Mouse (Mus musculus): ENCODE measurements around the gene Sufu.

Sufu gene

GRCm38 (mm10) chr19:46514387-46514786, 117.7 kb downstream of the Sufu start:
- no peak for DNase-seq (ENCODE audit: low spot score in 2 of 2)

DNA sequence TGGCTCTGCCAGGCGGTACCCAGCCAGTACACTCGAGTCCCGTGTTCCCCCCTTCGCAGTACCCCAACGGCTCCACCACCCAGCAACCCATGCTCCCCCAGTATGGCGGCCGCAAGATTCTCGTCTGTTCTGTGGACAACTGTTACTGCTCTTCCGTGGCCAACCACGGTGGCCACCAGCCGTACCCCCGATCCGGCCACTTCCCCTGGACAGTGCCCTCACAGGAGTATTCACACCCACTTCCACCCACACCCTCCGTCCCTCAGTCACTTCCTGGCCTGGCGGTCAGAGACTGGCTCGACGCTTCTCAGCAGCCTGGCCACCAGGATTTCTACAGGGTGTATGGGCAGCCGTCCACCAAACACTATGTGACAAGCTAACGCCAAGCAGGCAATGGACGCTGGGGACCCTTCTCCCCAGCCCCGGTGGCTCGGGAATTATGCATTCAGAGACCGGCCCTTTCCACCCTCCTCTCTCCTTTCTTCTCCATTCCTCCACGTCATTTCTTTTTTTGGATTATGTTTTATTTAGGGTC, 118.7 kb downstream of the Sufu start:
- DNase-seq (ENCODE audit: low spot score in 2 of 2): no peak

DNA sequence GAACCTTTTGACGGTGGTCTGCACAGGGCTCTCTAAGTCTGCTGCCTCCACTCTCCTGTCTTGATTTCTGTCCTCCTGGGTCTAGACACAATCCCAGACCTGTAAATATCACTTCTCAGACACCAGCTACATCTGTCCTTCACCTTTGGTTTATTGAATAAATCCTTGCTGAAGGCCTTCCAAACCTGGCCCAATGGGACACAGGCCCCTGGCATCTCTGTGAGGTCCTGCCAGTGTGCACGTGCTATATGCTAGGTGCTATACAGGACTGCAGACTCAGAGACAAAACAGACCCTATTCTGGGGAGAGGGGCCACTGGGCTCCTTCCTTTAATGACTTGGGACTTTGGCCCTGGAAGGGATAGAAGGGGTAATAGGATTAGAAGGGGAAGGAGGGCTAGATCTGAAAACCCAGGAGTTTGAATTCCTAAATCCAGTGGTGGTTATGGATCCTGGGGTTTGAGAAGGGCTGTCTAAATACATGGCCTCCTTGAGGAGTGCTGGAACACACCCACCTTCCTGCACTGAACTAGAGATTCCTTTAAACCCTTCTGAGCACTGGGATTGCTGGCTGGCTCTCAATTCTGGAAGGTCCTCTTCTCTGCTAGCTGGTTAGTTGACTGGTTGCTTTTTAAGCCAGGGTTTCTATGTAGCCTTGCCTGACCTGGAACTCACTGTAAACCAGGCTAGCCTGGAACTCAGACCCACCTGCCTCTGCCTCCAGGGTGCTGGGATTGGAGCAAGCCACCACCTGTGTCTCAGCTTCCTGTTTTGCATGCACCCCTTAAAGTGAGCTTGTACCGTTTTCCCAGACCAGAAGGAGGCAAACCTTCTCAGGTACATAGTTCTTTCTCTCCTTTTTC, 120.2 kb downstream of the Sufu start:
- DNase-seq (ENCODE audit: low spot score in 2 of 2): no peak

DNA sequence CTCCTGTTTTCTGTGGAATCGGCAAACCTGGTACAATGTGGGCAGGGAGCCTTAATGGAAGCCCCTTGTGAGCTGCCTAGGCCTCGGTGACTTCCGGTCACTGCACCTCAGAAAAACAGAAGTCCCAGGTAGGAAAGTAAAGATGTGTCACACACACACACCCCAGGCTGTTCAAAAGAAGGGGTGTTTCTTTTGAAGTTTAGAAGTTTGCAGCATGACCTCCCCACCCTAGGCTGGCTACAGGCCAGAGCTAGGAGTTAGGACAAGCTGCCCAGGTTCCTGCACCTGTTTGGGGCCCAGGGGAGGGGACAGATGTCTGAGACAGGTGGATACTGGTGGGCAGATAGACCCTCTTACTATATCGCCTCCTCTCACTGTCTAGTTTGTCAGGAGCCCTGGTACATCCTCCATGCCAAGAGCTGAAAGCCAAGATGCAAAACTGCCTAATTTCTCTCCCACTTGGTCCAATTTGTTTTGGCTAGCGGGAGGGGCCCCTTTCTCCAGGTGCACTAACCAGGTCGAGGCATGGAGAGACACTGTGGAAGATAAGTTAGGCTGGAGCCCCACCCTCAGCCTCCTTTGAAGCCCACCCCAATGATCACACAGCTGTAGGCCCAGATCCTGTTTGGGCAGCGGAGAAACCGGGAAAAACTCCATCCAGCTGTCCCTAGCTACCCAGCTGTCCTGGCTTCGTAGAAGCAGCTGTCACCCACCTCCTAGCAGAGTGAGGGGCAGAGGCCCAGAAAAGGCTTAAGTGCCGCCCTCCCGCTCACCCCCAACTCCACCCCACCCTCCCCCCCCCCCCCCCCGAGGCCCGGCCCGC, 121.0 kb downstream of the Sufu start:
- no peak for DNase-seq (ENCODE audit: low spot score in 2 of 2)

- no peak for DNase-seq (ENCODE audit: low spot score in 2 of 2)
Observed at GRCm38 (mm10) chr19:46518352-46518787, 121.7 kb downstream of the Sufu start.

- no peak for DNase-seq (ENCODE audit: low spot score in 2 of 2)
Observed at GRCm38 (mm10) chr19:46518828-46519621, 122.3 kb downstream of the Sufu start.

DNA sequence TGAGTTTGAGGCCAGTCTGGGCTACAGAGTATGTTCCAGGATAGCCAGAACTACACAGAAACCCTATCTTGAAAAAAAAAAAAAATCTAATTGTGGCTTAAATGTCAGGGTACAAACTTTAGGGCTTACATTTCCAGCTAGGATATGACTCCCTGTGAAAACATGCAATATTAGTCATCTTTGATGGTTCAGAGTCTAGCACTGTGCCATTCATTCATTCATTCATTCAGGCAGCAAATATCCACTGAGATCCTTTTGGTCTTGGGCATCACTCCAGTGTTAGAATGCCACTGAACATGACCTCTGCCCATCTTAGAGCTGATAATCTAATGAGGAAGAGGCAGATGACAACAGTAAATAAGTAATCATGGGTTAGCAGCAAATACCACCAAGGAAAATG, 125.0 kb downstream of the Sufu start:
- DNase-seq (ENCODE audit: low spot score in 2 of 2): no peak

DNA sequence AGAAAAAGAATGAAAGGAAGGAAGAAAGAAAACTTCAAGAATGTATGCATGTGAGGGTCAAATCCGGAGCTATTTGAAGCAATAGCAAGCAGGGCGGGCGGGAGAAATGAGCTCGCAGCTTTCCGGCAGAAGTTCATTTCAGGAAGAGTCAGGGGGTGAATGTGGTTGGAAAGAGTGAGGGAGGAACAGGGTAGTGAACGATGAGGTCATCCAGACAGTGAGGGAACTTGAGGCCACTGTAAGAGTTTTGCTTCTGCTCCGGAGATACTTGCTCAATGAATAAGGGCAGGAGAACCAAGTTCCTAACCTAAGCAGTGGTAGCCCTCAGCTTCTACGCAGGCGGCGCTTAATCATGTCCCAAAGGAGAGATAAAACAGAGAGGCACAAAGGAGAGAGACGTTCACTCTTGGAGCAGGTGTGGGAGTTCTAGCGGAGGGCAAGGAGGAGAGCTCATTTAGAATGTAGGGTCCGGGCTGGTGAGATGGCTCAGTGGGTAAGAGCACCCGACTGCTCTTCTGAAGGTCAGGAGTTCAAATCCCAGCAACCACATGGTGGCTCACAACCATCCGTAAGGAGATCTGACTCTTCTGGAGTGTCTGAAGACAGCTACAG, 125.8 kb downstream of the Sufu start:
- no peak for DNase-seq (ENCODE audit: low spot score in 2 of 2)

DNA sequence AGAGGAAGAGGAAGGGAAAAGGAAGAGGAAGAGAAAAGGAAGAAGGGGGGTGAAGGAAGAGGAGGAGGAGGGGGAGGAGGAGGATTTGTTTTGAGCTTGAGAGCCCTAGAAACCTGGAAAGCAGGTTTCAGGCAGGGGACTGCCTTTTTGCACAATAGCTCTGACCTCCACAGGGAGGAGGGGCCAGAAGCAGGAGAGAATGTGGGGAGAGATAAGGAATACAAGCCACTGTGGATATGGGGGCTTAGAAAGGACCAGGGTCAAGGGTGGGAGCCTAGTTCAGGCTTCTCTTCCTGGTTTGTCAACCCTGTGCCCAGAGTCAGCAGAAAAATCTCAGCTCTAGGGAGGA, 126.4 kb downstream of the Sufu start:
- no peak for DNase-seq (ENCODE audit: low spot score in 2 of 2)

- peak; percentile 74 to 83 for DNase-seq (ENCODE audit: low spot score in 2 of 2)
Observed at GRCm38 (mm10) chr19:46523480-46524151, 126.9 kb downstream of the Sufu start.

- DNase-seq (ENCODE audit: low spot score in 2 of 2): no peak
Observed at GRCm38 (mm10) chr19:46524152-46524544, 127.5 kb downstream of the Sufu start.

DNA sequence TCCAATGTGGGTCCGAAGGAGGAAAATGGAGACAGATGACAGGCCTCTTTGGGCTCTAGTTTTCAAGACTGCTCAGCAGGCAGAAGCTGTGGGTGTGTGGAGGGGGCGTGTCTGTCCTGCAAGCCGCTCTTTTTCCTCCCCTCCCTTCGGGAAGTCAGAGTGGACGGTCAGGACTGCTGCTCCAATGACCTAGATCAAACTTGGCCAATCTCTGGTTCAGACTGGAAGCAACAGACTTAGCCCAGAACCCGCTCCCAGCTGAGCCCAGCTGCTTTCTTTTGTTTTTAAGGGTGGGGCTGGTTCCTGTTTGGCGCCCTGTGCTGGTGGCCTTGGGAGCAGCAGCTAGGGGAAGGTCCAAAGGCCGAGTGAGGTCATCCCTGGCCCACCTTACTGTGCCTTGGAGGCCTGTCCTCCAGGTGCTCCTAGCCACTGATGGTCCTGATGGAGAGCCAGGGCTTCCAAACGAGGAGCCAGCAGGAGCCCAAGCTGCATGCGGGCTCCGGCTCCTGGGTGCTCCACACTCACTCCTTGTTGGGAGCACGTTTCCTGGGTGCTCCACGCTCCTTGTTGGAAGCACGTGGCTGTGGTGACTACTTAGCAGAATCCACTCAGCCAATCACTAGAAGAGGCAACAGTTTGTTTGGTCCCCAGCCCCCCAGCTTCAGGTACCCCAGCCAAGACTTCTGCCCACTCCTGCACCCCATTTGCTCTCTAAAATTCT, 128.1 kb downstream of the Sufu start:
- DNase-seq (ENCODE audit: low spot score in 2 of 2): no peak

GRCm38 (mm10) chr19:46525691-46526631, 129.3 kb downstream of the Sufu start:
- DNase-seq (ENCODE audit: low spot score in 2 of 2): no peak

DNA sequence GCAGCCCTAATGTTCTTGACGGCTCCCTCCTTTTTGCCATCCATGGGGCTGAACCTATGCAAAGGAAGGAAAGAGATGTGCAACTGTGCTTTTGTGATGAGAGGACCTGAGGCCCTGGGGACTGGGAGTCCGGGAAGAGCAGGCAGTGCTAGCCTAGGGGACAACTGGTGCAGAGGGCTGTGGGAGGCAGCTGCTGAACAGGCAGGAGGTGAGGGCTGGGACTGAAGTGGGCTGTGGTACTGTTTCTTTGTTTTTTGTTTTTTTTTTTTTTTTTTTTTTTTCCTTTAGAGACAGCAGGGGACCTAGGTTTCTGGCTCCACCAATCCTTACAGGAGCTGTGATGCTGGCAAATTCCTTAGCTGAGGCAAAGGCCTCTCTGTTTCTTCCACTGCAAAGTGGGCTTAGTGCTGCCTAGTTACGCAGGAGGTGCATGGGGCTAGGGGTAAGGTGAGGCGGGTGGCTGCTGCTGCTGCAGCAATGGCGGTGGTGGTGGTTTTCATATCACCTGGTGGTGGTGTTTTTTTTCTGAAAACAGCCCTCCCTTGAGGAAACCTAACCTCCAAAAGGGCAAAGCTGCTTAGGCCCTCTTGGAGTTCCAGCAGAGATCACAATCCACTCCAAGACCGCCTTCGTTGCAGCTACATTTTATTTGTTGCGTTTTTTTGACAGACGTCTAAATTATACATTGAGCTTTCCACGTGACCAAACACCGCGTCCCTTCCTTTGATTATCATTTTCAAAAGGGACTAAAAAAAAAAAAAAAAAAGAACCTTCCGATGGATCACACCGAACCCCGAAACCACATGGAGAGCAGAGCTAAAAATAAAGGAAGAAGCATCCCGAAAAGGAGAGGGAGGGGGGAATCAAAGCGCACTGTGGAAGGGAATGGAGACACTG, 131.2 kb downstream of the Sufu start:
- no peak for DNase-seq (ENCODE audit: low spot score in 2 of 2)

- DNase-seq (ENCODE audit: low spot score in 2 of 2): peak in 1 of 2 experiments; percentile 61
Observed at GRCm38 (mm10) chr19:46528529-46529213, 132.0 kb downstream of the Sufu start.

DNA sequence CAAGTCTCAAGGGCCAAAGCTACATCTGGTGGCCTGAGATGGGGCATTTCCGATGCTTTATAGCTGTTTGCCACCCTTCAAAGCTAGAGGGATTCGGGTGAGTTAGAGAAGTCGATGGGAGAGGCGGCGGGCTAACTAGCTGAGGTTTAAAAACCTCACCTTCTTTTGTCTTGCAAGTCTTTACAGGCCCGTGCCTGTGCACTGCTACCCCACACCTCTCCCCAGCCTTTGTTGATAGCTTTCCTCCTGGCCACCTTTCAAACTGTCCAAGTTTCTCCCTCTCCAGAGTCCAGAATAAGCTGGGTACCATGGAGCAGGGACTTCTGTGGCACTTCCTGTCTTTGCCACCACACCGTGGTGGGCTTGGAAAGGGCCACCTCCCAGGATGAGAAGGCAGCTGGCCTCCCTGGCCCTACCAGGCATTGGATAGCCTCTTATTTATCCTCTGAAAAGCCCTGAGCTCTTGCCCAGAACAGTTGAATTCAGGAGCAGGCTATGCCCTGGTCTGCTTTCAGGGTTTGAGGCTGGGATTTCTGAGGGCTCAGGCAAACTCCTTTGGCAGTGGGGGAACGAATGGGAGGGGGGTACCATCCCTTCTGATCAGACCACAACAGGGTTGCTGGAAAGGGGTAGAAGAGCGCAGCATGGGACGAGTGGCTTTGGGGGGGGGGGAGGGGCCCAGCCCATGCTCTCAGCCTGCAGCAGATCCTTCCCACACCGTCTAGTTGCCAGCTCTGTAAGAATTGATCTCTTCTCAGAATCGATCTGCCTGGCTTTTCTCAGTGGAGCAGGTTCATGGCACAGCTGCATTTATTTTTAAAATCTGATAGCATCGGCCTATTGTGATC, 133.1 kb downstream of the Sufu start:
- DNase-seq (ENCODE audit: low spot score in 2 of 2): no peak

Measured in frontal cortex, postnatal 36 days (tissue).